Mouse (Mus musculus): ENCODE results near the gene Fignl1.

The Fignl1 gene

DNA sequence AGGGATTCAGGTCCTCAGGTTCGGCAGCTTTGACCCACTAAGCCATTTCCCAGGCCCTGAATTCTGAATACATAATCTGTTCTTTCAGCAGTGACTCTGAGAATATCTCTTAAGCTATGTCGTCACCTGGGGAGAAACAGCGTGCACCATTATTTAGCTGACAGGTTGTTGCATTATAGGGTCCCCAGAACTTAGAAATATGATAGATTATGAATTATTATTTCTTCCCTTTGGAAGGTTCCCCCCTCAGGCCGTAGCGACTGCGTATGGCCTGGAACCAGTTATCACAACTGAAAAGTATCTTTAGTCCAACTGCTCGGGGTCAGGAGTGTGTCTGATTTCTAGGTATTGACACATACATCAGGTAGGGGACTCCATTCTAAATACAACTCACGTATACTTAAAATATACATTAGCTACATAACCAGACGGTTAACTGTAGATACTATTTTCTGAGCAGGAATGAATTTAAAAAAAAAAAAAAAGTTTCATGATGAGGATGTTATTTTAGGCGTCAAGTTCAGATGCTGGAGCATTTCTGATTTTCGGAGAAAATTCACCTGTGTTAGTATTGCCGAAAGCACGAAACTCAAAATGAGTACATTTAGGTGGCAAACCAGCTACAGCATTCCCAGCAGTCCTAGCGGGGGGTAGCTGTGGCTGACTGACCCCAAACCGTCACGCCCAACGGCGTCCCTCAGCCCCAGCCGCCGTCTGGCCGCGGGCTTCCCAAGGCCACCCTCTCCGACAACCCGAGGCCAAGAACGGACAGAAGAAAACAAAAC is 535 bp downstream of the Fignl1 start:
- DNase-seq: no peak

DNA sequence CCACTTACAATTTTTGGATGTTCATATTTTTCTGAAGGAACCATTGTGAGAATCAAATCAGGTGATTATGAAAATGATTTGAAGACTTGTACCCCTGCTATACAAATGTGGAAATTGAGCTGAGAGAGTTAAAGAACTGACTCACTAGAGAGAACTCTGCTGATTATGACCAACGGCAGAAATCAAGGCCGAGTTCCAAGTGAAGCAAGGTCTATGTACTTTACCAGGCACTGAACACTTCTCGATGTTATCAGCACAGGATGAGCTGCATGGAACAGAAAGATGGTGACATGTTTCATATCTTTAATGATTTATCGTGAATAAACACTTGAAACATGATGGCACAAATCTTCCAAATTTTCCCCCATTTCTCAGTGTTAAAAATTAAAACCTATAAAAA is 2.8 kb downstream of the Fignl1 start:
- no peak for DNase-seq

DNA sequence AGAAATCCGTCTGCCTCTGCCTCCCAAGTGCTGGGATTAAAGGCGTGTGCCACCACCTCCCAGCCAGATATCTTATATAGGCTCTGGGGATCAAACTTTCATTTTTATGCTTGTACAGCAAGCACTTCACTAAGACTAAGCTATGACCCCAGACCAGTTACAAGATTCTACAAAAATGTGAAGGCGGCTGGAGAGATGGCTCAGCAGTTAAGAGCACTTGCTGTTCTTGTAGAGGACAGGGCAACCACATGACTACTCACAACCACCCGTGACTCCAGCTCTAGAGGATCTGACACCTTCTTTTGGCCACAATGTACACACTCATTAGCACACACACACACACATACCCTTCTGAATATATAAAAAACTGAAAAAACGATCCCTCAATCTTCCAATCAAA is 4.3 kb downstream of the Fignl1 start:
- DNase-seq: no peak

DNA sequence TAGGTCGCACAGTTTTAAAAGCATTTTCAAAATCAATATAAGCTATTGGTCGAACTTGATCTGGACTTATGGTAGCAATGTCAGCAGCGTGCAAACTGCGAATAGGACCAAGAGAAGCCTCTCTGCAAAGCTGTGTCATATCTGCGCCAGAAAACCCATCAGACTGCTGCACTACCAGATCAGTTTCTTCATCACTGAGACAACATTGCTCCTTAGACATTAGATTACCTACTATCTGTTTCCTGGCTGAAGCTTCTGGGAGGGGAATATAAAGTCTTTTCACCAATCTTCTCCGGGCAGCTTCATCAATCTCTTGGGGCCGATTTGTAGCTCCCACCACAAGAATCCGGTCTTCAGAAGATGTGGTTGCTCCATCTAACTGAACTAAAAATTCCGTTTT is 7.7 kb downstream of the Fignl1 start:
- DNase-seq: no peak

DNA sequence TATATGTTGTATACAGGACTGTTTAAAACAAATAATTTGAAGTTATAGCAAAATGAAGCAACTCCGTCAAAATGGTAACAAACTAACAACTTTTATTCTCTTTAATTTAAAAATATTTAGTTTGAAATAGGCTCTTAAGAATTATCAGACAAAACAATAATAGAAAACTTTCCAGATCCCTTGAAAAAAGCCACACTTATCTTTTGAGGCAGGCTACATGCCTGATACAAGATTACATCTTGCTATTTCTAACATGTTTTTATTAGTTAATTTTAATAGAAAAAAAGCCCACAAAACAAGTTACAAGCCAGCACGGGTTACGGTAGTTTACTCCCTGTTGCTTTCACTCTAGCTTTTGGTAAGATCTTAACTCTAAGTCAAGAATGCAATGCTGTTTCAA is 8.5 kb downstream of the Fignl1 start:
- DNase-seq: no peak

DNA sequence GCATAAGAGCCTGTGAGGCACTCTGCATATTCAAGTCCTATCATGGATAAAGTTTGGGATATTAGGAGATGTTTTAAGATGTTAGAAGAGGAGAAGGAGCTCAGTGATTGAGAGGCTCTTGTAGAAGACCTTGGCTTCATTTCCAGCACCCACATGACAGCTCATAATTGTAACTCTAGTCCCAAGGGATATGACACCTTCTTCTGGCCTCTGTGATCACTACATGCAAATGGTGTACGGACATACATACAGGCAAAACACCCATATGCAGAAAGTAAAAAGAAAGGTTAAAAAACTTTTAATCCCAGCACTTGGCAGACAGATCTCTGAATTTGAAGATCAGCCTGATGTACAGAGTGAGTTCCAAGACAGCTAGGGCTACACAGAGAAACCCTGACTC is 10.1 kb downstream of the Fignl1 start:
- no peak for DNase-seq

DNA sequence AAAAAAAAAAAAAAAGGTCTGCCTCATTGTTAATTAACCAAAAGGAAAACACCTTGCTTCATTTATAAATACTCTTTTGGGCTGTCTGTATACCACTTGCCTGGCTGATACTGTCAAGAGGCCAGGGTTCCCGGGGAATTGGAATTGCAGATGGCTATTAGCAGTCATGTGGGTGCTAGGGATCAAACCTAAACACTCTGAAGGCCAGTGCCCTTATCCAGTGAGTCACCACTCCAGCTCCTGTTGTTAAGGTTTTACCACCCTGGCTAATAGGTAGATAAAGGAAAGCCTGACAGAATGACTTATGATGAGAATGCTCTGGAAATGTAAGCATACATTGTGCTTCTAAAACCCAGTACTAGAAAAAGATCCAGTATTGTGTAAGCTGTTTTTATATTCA is 14.1 kb downstream of the Fignl1 start:
- DNase-seq: no peak

DNA sequence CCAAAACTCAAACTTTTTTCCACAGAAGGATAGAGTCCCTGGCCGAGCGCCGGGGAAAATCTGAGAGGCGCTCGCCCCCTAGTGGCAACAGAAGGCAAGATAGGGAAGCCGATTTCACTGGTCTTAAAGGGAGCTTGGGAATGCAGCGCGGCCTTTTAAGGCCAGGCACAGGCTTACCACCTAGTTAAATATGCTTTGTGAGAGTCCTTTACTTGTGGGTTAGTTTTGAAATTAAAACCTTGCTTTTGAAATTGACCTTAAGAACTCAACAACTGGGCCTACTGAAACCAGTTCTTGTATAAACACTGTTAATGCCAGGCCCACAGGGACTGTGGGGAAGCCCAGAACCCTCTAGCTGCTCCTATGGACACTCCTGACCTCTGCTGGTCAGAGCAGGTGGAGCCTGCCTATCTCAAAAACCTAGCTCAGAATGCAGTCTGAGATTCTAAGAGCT is 20.2 kb downstream of the Fignl1 start:
- peak; percentile 87 for DNase-seq

DNA sequence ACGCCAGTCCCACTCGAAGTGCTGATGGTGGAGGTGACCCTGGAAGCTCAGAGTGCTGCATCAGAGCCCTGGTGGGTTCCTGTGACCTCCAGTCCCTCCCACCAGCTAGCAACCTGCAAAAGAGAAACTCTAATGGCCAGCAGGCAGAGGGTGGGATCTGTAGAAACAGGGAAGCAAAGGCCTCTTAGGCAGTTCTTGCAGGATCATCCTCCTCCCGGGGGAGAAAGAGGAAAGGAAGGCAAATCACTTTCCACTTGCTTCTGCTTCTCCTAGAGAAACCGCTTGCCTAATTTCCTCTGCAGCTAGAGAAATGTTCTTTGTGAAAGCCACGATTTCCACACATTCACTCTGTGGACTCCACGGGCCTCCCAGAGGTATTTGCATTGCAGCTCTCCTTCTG is 23.3 kb downstream of the Fignl1 start:
- DNase-seq: no peak

DNA sequence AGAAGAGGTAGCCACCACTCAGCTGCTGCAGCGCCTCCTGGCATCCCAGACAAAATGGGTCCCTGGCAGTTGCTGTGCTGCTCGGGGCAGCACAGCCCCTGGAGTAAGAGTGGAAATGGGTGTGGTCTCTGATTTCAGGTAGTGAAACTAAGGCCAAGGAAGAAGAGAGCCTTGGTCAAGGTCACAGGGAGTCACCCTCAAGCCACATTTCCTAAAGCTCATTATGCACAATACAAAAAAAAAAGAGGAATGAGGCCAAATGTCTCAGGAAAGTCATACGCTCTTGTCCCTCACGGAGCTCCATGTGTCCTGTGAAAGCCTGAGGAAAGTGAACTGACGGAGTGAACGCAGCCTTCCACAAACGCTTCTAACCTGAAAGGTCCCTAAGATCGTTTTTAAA is 27.0 kb downstream of the Fignl1 start:
- DNase-seq: no peak

DNA sequence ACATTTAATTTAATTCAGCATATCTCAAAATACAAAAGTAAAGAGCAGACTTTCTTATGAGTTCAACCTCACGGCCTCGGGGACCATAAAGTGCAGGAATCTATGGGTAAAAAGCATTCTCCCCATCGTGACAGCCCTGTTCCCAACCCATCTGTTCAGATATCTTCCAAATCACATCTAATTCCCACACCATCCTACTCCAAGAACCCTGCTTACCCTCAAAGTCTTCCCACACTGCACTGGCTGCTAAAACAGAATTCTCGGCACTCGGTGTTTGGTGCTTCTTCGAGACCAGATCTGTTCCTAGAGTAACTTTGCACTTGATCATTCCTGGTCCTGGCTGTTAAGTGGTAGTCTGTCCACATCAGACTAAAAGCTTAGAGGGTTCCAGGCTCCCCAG is 30.4 kb downstream of the Fignl1 start:
- DNase-seq: no peak

DNA sequence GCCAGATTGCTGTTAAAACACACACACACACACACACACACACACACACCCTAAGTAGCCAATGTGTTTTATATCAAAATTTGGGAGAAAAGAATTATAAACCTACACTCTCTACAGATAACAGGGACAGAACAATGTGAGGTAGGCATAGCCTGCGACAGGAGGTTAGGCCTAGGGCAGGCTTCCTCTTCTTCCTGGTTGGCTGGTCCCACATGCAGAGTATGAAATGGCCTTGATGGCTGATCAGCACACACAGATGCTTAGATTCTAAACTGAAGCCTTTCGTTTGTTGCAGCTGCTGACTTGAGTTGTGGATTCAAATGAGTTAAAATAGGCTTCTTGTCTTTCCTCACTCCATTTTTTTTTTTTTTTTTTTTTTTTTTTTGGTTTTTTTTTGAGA is 31.0 kb downstream of the Fignl1 start:
- DNase-seq: no peak

DNA sequence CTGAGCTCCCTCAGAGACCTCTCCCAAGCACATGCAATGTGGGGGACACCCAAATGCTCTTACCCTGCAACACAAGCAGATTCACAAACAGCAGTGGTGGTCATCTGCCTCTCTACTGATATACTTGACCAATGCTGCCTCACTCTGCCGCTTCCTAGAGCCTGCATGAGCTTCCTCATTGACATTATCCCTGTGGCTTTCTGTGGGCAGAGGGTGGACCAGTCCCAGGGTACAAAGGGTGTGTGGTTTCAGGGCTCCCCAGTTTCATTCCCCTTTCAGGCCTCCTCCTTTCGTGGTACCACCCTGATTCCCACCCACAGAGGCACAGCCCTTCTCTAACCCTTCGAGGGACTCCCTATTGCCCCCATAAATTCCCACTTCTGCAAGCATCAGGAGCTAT is 31.5 kb downstream of the Fignl1 start:
- DNase-seq: no peak

DNA sequence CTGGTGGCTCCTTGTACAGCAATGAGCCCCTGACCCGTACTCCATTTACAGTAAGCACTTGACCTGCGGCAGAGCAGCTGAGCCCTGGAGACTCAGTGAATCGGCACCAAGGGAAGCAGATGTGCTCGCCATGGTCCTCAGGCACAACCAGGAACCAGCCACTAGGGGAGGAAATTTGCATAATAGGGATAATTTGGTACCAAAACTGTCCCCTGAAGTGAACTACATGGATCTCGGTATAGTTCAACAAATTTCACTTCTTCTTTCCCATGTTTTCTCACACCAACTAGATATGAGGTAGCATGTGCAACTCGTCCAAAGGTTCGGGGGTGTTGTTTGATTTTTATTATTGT is 32.0 kb downstream of the Fignl1 start:
- no peak for DNase-seq

DNA sequence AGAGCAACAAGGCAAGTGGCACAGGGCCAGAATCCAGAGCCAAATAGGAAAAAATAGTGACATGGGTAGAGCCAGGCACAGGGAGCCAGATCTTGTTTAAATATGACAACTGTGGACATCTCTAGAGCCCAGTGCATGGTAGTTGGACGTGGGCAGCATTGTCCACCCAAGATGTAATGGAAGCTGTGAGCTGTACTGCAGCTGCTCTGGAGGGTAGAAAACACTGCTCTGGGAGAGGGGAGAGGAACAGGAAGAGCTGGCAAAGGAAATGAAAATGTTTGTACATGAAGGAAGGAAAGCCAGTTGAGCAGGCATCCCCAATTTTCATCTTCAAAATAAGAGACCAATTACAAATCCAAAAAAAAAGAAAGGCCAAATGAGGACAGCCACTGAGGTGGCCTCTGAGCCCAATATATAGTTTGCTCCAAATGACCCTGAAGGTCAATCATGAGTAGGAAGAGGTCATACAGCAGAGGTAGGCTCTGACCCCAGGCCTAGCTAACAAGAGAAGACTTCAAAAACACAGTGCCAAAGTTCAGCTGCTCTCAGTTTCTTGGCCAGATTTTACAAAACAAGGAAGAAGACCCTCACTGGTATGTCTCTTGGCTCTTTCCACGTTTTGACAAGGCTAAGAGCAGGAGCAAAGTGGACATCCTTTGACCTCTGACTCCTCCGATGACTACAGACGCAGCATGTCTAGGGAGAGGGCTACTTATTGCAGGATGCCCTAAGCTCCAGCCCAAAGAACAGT is 32.5 kb downstream of the Fignl1 start:
- no peak for DNase-seq

DNA sequence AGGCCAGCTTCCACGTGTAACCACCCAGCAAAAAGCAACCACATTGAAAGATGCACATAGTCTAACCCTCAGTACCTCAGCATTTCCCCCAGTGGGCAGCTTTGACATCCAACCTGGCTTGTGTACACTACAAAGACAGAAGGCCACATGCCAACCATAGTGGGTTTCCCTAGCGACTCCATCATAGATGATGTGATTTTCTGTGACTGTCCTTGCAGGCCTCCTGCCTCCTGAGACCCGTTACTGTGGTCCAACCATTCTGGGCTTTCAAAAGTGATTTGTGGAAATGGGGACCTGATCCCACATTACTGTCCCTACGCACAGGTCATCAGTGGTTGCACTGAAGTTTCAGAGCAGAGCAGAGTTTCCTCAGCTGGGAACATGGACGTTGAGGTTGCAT is 33.9 kb downstream of the Fignl1 start:
- no peak for DNase-seq

DNA sequence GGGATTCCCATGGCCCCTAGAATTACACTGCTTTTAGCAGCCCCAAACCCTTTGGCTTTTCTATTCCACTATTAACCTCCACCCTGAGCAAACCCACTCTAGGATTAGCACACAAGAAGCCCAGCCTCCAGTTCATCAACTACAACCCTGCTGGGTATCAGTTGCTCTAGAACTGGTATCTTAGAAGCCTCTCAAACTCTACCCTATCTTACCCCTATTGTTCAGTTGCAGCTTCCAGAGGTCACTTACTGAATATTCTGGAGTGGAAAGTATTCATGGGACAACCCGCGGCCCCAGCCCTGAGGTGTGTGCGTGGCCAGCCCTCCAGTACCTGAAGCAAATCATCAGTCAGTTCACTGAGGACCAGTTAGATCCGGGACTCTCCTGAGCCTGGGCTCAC is 34.4 kb downstream of the Fignl1 start:
- DNase-seq: no peak

DNA sequence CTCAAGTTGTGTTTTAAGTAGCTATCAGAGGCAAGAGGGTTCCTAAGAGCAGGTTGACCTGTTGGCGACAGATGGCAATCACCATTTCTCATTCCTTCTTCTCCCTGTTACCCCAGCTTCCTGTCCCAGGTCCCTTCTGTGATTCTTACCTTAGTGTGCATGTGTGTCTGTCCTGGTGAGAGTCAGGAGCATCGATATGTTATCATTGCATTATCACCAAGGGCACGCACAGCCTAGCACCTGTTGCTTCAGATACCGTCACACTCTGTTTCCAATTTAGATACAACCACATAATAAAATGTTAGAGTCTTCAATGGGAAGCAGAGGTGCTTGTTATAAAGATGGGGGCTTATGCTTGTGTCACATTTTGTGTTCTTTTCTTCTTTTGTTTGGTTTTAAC is 36.6 kb downstream of the Fignl1 start:
- no peak for DNase-seq

DNA sequence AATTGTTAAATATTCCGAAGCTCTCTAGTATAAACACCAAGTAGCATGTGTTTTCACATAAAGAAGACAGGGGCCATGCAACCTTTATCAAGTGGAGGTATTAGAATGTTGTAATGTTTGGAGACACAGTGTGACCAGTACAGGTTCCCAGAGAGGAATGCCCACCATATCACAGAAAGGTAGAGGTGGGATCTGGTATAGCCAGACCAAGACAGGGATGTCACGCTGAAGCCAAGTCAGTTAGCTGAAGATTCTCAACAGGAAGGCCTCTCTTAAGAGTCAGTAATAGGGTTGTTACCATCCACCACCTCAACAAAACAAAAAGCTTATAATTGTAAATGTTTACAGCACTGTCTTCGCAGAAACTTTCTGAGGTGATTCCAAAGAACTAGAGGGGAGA is 38.1 kb downstream of the Fignl1 start:
- DNase-seq: no peak

DNA sequence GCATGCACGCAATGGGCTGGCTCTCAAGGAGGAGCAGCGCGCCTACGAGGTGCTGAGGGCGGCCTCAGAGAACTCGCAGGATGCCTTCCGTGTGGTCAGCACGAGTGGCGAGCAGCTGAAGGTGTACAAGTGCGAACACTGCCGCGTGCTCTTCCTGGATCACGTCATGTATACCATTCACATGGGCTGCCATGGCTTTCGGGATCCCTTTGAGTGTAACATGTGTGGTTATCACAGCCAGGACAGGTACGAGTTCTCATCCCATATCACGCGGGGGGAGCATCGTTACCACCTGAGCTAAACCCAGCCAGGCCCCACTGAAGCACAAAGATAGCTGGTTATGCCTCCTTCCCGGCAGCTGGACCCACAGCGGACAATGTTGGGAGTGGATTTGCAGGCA is 39.5 kb downstream of the Fignl1 start:
- no peak for DNase-seq

DNA sequence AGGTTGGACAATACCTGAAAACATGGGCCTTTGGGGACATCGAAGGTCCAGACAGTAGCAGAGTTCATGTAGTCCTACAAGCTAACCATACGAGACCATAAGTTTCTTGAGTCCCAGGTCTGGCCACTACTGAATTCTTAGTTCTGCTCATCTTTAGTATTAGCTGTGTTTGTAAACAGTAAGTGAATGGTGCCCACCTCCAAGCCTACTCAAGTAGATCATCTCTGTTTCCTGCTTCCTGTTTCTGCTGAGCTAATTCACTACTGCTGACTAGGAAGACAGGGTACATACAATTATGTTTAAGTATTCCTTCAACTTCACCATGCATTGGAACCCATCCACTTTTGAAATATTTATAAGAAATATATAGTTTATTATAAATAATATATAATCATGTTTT is 40.7 kb downstream of the Fignl1 start:
- no peak for DNase-seq

DNA sequence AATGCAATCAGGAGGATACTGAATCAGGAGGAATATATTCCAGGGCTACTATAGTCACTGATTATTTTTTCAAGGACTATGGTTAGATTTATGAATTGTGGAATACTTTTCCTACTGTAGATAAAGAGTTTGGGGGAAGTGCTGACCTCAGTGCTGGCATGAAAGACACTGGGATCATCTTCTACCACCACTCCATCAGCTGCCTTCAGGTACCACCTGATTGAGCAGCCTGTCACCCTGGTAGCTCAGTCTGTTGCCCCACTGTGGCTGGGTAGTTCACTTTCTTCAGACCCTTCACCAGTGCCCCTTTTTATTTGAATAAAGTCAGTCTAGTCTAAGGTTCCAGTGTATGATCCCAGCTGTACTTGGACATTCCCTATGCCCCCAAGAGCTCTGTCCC is 42.0 kb downstream of the Fignl1 start:
- no peak for DNase-seq

DNA sequence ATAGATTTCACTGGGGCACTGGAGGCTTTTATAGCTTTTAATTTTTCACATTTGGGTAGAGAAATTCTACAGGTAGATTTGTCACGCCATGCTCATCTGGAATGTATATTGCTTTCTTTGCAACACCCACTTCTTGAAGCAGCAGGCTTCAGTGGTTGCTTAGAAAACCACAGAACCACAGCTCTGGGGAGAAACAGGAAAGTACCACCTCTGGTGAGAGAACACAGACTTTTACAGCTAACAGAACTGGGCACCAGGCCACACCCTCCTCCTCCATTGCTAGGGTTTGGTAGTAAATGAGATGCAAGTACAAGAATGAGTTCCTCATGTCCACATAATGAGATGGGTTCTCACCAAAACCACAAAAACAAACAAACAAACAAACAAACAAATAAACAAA is 42.7 kb downstream of the Fignl1 start:
- no peak for DNase-seq

DNA sequence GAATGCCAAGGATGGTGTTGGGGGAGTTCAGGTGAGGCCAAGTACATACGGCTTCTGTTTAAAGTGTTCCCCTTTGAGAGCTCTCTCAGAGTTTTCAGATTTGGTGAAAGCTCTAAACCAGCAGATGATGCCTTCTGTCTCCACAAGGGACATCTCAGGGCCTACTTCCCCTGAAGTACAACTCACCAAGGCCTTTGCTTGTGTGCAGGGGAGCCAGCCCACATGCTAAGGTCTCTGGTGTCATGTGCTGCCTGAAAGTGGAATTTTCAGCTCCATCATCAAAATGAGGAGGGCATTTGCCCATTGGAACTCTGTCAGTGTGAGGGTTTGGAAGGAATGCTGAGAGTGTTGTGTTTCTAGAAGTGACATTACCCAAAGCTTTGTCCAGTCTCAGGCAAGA is 43.3 kb downstream of the Fignl1 start:
- DNase-seq: no peak

DNA sequence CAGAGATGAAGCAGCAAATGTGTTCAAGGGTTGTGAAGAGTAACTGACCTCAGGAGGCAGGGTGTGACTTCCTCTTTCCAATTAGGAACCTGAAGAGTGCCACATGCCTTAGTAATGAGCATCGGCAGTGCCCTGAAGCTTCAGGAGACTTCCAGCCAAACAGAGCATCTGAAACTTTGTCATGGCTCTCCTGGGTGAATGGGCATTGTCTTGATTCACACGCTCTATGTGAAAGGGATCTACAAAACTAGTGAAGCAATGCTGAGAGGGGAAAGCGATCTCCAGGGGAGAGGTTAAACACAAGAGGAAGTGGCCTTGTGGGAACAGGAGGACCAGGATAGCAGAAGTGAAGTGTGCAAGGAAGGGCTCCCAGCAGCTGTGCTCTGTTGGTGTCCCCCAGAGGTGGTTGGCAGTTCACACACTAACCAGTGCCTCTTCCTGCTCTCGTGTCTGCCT is 45.5 kb downstream of the Fignl1 start:
- DNase-seq: no peak

Measured in thymus, postnatal 4 days (tissue).